ENCODE assay signal across 8 mouse cellular contexts in the genomic region with DNA sequence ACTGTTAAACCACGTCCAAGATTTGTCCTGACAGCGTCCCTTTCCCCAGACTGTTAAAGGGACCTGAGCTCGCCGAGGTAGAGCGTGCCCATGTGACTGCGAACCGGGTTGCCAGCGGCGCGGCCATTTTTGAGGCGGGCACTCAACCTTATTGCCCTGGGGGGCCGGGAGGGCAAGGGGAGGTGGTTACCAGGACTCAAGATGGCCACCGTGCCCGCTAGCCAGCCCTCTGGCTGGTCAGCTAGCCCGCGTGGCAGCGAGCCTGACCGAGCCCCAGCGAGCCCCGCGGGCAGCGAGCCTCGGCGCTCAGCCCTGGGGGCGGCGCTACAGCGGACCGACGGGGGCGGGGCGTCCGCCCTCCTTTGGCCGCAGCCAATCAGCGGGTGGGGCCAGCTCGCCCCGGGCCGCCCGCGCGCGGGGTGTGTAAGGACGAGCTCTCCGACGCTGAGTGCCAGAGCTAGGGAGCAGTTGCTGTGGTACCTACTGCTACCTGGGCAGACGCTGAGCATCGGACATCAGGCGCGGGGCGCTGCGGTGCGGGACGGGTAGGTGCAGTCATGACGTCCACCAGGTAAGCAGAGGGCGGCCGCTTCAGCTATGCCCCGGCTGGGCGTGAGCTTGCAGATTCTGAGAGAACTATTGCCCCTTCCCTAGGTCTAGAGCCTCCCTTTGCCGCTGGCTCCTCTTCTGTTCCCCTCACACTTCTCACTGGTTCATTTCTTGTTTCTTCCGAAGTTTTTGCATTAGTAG. TPM values are rescaled to one million over a fixed set of nuclear protein-coding genes. Genes with fewer than 3 reads are reported as not detected.
DNase-seq lines count a peak whose midpoint lies in the region; ATAC-seq and TF ChIP-seq lines count a peak whose summit lies in the region.

No protein-coding gene starts in this region.

- H3K27me3 ChIP-seq in embryonic facial prominence, embryonic 15.5 days: no peaks in the 10 kb centered on the region
- H3K27me3 ChIP-seq in kidney, embryonic 14.5 days (ENCODE audit: control insufficient read depth, insufficient read depth, low read length): no peaks in the 10 kb centered on the region
- H3K27me3 ChIP-seq in limb, embryonic 15.5 days: no peaks in the 10 kb centered on the region
- no peaks in the 10 kb centered on the region for H3K27me3 ChIP-seq in midbrain, postnatal 0 days (ENCODE audit: insufficient read depth, low read length)

- H3K4me1 ChIP-seq in bone marrow macrophage, adult 2 months (ENCODE audit: control insufficient read depth, insufficient read depth, low read length): peaks cover 21% of the 10 kb centered on the region
- H3K4me1 ChIP-seq in embryonic facial prominence, embryonic 15.5 days: peaks cover 15% of the 10 kb centered on the region
- peaks cover 10% of the 10 kb centered on the region for H3K4me1 ChIP-seq in kidney, embryonic 14.5 days (ENCODE audit: control insufficient read depth, insufficient read depth, low read length)
- peaks cover 11% of the 10 kb centered on the region for H3K4me1 ChIP-seq in limb, embryonic 15.5 days
- H3K4me1 ChIP-seq in midbrain, postnatal 0 days (ENCODE audit: insufficient read depth, low read length): no peaks in the 10 kb centered on the region

- no peak for TF ChIP-seq CTCF in bone marrow macrophage, adult 2 months (IDR thresholded peaks at IDR 0.05; ENCODE audit: low read depth, low read length)
- TF ChIP-seq CTCF in midbrain, postnatal 0 days (IDR thresholded peaks at IDR 0.05): 0 out of 2 replicates have a peak, but pooled peaks have one; percentile 2

- H3K4me3 ChIP-seq in bone marrow macrophage, adult 2 months (ENCODE audit: insufficient read depth, low read length): peak overlapping the region; percentile 89
- H3K4me3 ChIP-seq in embryonic facial prominence, embryonic 15.5 days (replicated peaks): peak overlapping the region; percentile 74
- peak overlapping the region; percentile 62 for H3K4me3 ChIP-seq in kidney, embryonic 14.5 days (ENCODE audit: low read length)
- peak overlapping the region; percentile 69 for H3K4me3 ChIP-seq in limb, embryonic 15.5 days
- H3K4me3 ChIP-seq in midbrain, postnatal 0 days (ENCODE audit: low read depth, low read length): peak overlapping the region; percentile 76

- H3K9me3 ChIP-seq in embryonic facial prominence, embryonic 15.5 days (replicated peaks): no peaks in the 10 kb centered on the region
- H3K9me3 ChIP-seq in kidney, embryonic 14.5 days (ENCODE audit: control insufficient read depth, low read length): no peaks in the 10 kb centered on the region
- H3K9me3 ChIP-seq in limb, embryonic 15.5 days: no peaks in the 10 kb centered on the region
- no peaks in the 10 kb centered on the region for H3K9me3 ChIP-seq in midbrain, postnatal 0 days (ENCODE audit: low read length)

- ATAC-seq in embryonic facial prominence, embryonic 15.5 days (ENCODE audit: insufficient number of reproducible peaks, low FRiP score, low TSS enrichment, low read depth): peak; percentile 98
- ATAC-seq in kidney, embryonic 14.5 days (ENCODE audit: low FRiP score, low TSS enrichment): peak; percentile 98
- ATAC-seq in limb, embryonic 15.5 days (ENCODE audit: insufficient number of reproducible peaks, low FRiP score, low TSS enrichment, low read depth): peak; percentile 97
- ATAC-seq in midbrain, postnatal 0 days (ENCODE audit: low FRiP score): peak; percentile 96

- peak; percentile 89 to 91 for DNase-seq in B cell, adult 2 months
- peak; percentile 91 to 92 for DNase-seq in heart, adult 9 months (ENCODE audit: low spot score in 2 of 2)
- peak; percentile 93 for DNase-seq in midbrain, postnatal 0 days (ENCODE audit: low spot score)
- DNase-seq in spleen, postnatal 10 days (ENCODE audit: low spot score in 2 of 2): peak; percentile 93 to 94

- TF ChIP-seq POLR2A in bone marrow macrophage, adult 2 months (IDR thresholded peaks at IDR 0.05; ENCODE audit: borderline replicate concordance, low read depth, low read length): 0 out of 2 replicates have a peak, but pooled peaks have one; percentile 75

- peak overlapping the region; percentile 50 for H3K27ac ChIP-seq in bone marrow macrophage, adult 2 months (ENCODE audit: insufficient read depth, low read depth, low read length)
- peak overlapping the region; percentile 92 for H3K27ac ChIP-seq in embryonic facial prominence, embryonic 15.5 days (replicated peaks)
- peak overlapping the region; percentile 77 for H3K27ac ChIP-seq in kidney, embryonic 14.5 days (ENCODE audit: low read depth, low read length)
- peak overlapping the region; percentile 88 for H3K27ac ChIP-seq in limb, embryonic 15.5 days
- H3K27ac ChIP-seq in midbrain, postnatal 0 days (ENCODE audit: low read depth, low read length): peak overlapping the region; percentile 73

- WGBS in embryonic facial prominence, embryonic 15.5 days: under 1% methylated on average over 59 of the region's 59 CpGs
- WGBS in kidney, embryonic 14.5 days: under 1% methylated on average over 59 of the region's 59 CpGs
- WGBS in limb, embryonic 15.5 days: 0% methylated on average over 58 of the region's 59 CpGs
- under 1% methylated on average over 55 of the region's 59 CpGs for WGBS in midbrain, postnatal 0 days

- peak overlapping the region; percentile 77 for H3K9ac ChIP-seq in embryonic facial prominence, embryonic 15.5 days
- peak overlapping the region; percentile 70 for H3K9ac ChIP-seq in kidney, embryonic 14.5 days (ENCODE audit: low read depth, low read length)
- peak overlapping the region; percentile 56 for H3K9ac ChIP-seq in limb, embryonic 15.5 days
- H3K9ac ChIP-seq in midbrain, postnatal 0 days (replicated peaks; ENCODE audit: low read length, poor library complexity, severe bottlenecking): peak overlapping the region; percentile 56

- no peaks in the 10 kb centered on the region for H3K36me3 ChIP-seq in embryonic facial prominence, embryonic 15.5 days
- H3K36me3 ChIP-seq in kidney, embryonic 14.5 days (ENCODE audit: control insufficient read depth, insufficient read depth, low read length): no peaks in the 10 kb centered on the region
- H3K36me3 ChIP-seq in limb, embryonic 15.5 days: no peaks in the 10 kb centered on the region
- H3K36me3 ChIP-seq in midbrain, postnatal 0 days (ENCODE audit: insufficient read depth, low read length): no peaks in the 10 kb centered on the region

- peak overlapping the region; percentile 80 for H3K4me2 ChIP-seq in embryonic facial prominence, embryonic 15.5 days (replicated peaks)
- peak overlapping the region; percentile 71 for H3K4me2 ChIP-seq in kidney, embryonic 14.5 days (replicated peaks; ENCODE audit: low read depth, low read length)
- peak overlapping the region; percentile 82 for H3K4me2 ChIP-seq in limb, embryonic 15.5 days
- peak overlapping the region; percentile 82 for H3K4me2 ChIP-seq in midbrain, postnatal 0 days (ENCODE audit: low read depth, low read length, poor library complexity, severe bottlenecking)

RNA-seq across cellular contexts. Expression of gene Adk, which starts 23.6 kb away (rescaled TPM):
- 24.2 and 26.6 TPM in 2 replicates for polyA plus RNA-seq in bone marrow macrophage, adult 2 months (2012; ENCODE audit: insufficient read depth, insufficient read length, missing spikeins)
- polyA plus RNA-seq in embryonic facial prominence, embryonic 15.5 days (2015; fragmentation: Nextera tagmentation; extraction: Ambion mirVana): 138 and 139 TPM in 2 replicates
- 155 and 156 TPM in 2 replicates for polyA plus RNA-seq in kidney, embryonic 14.5 days (2014; fragmentation: Nextera tagmentation; extraction: Ambion mirVana)
- polyA plus RNA-seq in limb, embryonic 15.5 days (2015; fragmentation: Nextera tagmentation; extraction: Ambion mirVana): 148 TPM in 2 replicates
- 25.3 and 27.3 TPM in 2 replicates for total RNA-seq in midbrain, postnatal 0 days (2014; rRNA removed)
- 48.3 and 50.6 TPM in 2 replicates for polyA plus RNA-seq in midbrain, postnatal 0 days (2015; fragmentation: Nextera tagmentation; extraction: Ambion mirVana)

RNA-seq across cellular contexts. Expression of gene Ap3m1, which starts 23.6 kb away (rescaled TPM):
- 37.8 and 38.3 TPM in 2 replicates for polyA plus RNA-seq in bone marrow macrophage, adult 2 months (2012; ENCODE audit: insufficient read depth, insufficient read length, missing spikeins)
- polyA plus RNA-seq in embryonic facial prominence, embryonic 15.5 days (2015; fragmentation: Nextera tagmentation; extraction: Ambion mirVana): 63.5 and 68.1 TPM in 2 replicates
- 70.0 and 89.8 TPM in 2 replicates for polyA plus RNA-seq in kidney, embryonic 14.5 days (2014; fragmentation: Nextera tagmentation; extraction: Ambion mirVana)
- polyA plus RNA-seq in limb, embryonic 15.5 days (2015; fragmentation: Nextera tagmentation; extraction: Ambion mirVana): 69.4 and 72.4 TPM in 2 replicates
- total RNA-seq in midbrain, postnatal 0 days (2014; rRNA removed): 53.9 and 67.6 TPM in 2 replicates
- polyA plus RNA-seq in midbrain, postnatal 0 days (2015; fragmentation: Nextera tagmentation; extraction: Ambion mirVana): 50.1 and 54.2 TPM in 2 replicates

Comparison
In these comparisons a context has a peak if more than half of its experiments do, and no peak if none do; other contexts are left out.
1. Peak in every context shown above with its lines: DNase-seq, ATAC-seq, H3K4me3 ChIP-seq and H3K27ac ChIP-seq.